Mouse (Mus musculus): ENCODE data around the gene Frmd8.

- TF ChIP-seq CTCF (conservative IDR thresholded peaks at IDR 0.05; ENCODE audit: insufficient read depth, insufficient read length, low read depth, low read length), result no peak
- TF ChIP-seq POLR2A (IDR thresholded peaks at IDR 0.05; ENCODE audit: low read depth, low read length), result peak; percentile 46
Observed at GRCm38 (mm10) chr19:5831224-5831957, 43.7 kb downstream of the Frmd8 start.

Measured in kidney, adult 2 months (tissue).